Mouse (Mus musculus): Measurements from ENCODE around the gene Tnnt3.

The Tnnt3 gene

DNA sequence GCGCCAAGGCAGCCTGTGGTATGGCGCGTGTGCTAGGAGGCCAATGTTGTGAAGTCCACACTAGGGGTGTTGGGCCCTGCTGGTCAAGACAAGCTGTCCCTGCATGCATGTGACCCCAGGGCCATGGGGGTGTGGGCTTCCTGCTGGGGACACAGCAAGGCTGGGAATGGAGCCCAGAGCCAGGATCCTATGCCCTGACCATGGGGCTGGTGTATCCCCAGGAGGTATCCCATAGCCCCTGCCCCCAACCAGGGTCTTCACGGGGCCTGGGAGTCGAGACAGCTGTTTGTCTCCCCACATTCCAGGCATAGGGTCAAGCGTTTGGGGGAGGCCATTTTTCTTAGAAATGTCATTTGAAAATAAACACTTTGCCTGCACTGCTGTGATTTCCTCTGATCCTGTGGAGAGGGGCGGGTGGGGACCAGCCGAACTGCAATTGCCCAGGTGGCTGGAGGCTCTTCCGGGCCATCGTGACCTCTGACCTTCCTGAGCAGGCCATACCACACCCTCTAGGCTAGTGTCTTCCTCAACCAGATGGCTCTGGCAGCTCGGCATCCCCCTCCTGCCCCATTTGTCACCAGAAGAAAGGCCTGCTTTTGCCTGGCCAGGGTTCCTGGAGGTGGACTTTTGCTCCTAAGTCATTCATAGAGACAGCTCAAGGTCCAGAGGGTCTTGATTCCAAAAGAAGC lies 66.5 kb downstream of the Tnnt3 start:
- DNase-seq (ENCODE audit: low spot score in 2 of 2), result no peak
